Mouse (Mus musculus) heart, embryonic 14.5 days (tissue): ENCODE measurements around the gene Acsl1. TPM values are rescaled to one million over a fixed set of nuclear protein-coding genes. Genes with fewer than 3 reads are reported as not detected.

Source experiments
- ATAC-seq: fragments of 200-750 bp; cut with Nextera tagmentation; 2 replicates; pipeline ENCODE4 v1.8.0; 2017; ENCODE audit warnings: low read depth, moderate TSS enrichment; ENCODE audit not compliant: insufficient number of reproducible peaks, insufficient read depth, low FRiP score
- H3K27ac ChIP-seq, 2 experiments: fragments of 200-500 bp in 1 of 2; fragments of 300-500 bp in 1 of 2; sonication (generic) in 1 of 2; replicated peaks in 1 of 2; 2 replicates each; pipeline ENCODE4 v1.5.1; 2012 to 2014; ENCODE audit warnings: low read depth in 2 of 2, low read length in 2 of 2, control low read depth in 1 of 2, mild to moderate bottlenecking in 1 of 2, mixed read lengths in 1 of 2; ENCODE audit not compliant: control insufficient read depth in 1 of 2, insufficient read depth in 1 of 2
- H3K27me3 ChIP-seq: fragments of 300-500 bp; sonication (generic); 2 replicates; pipeline ENCODE4 v1.6.1; 2014; ENCODE audit warnings: mild to moderate bottlenecking, low read length, control low read depth; ENCODE audit not compliant: control insufficient read depth, insufficient read depth
- H3K36me3 ChIP-seq: fragments of 300-500 bp; sonication (generic); 2 replicates; pipeline ENCODE4 v1.6.1; 2014; ENCODE audit warnings: mild to moderate bottlenecking, control low read depth, low read length, mixed read lengths; ENCODE audit not compliant: control insufficient read depth, insufficient read depth
- H3K4me1 ChIP-seq, 2 experiments: fragments of 200-500 bp in 1 of 2; fragments of 300-500 bp in 1 of 2; sonication (generic) in 1 of 2; 2 replicates each; pipeline ENCODE4 v1.6.1; 2012 to 2014; ENCODE audit warnings: low read length in 2 of 2, control low read depth in 1 of 2, mixed read lengths in 1 of 2; ENCODE audit not compliant: control insufficient read depth in 2 of 2, insufficient read depth in 2 of 2
- H3K4me2 ChIP-seq: fragments of 300-500 bp; sonication (generic); 2 replicates; pipeline ENCODE4 v1.6.1; 2014; ENCODE audit warnings: mild to moderate bottlenecking, low read length
- H3K4me3 ChIP-seq, 2 experiments: fragments of 200-500 bp in 1 of 2; fragments of 300-500 bp in 1 of 2; sonication (generic) in 1 of 2; 2 replicates each; pipeline ENCODE4 v1.5.1; 2012 to 2014; ENCODE audit warnings: low read length in 2 of 2, mild to moderate bottlenecking in 2 of 2, control low read depth in 1 of 2, low read depth in 1 of 2, moderate library complexity in 1 of 2; ENCODE audit not compliant: control insufficient read depth in 1 of 2, insufficient read depth in 1 of 2
- H3K9ac ChIP-seq: fragments of 300-500 bp; sonication (generic); 2 replicates; pipeline ENCODE4 v1.6.1; 2014; ENCODE audit warnings: mild to moderate bottlenecking, low read length
- H3K9me3 ChIP-seq: fragments of 300-500 bp; sonication (generic); 2 replicates; pipeline ENCODE4 v1.6.1; 2016; ENCODE audit warnings: low read length, control low read depth; ENCODE audit not compliant: control insufficient read depth
- WGBS: fragments of 180-500 bp; shearing (Covaris S2); extraction: QIAGEN DNeasy Blood & Tissue Kit; methylation state at CpG from one replicate; pipeline ENCODE4 v1.1.7; 2014; 5-methylcytosine and 5-hydroxymethylcytosine counted together
- polyA plus RNA-seq: library from polyadenylated mRNA; unstranded; fragments of >200 nt; fragmentation: Nextera tagmentation; extraction: Ambion mirVana; gene quantifications from 2 replicates; pipeline ENCODE4 v1.2.1, GENCODE M21; 2014

Gene Acsl1
- polyA plus RNA-seq, 1 experiment from 2014 or later = 44.1 TPM

DNA sequence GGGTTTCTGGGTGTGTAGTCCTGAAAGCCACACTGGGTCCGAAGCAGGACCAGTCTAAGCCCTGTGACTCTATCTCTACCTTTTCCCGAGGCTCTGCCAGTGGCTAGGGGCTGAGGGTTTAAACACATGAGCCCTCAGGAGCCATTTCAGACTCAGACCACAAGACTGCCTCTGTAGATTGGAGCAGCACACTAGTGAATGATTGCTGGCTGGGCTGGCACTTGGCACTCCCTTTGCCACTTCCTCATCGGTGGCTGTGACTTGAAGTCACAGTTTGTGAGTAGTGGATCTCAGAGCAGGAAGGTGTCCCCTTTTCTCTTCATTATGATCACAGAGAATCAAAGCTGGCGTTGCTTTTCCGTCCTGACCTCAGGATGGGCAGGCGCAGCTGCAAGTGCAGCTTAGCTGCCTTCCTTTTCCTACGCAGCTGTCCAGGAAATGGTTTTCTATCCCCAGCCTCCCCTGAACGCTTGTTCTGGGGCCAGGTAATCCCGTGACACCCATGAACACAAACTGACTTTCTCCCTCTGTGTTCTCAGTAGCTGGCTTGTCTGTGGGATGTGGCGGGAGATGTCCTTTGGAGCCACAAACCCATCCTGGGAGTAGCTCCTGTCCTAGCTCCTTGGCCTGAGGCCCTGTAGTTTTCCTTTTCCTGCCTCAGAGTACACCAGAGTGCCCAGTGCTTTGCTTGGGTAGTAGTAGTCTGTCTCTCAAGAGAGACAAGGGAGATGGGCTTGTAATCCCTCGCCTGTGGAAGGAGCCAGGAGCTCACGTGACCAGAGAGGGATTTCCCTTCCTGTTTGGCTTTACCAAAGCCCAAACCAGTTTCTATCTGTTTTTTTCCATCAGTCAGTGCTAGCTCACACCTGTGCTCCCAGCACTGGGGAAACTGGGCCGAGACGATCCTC, 37.9 kb downstream of the Acsl1 start:
- H3K9ac ChIP-seq = no peak overlapping the region
- H3K4me2 ChIP-seq = no peak overlapping the region
- no peaks in the 10 kb centered on the region for H3K27me3 ChIP-seq
- H3K9me3 ChIP-seq = no peaks in the 10 kb centered on the region
- no peak overlapping the region for H3K4me3 ChIP-seq
- H3K36me3 ChIP-seq = peaks cover 51% of the 10 kb centered on the region
- H3K27ac ChIP-seq = no peak overlapping the region
- ATAC-seq = peak; percentile 21; the same call in 1 of the 2 replicates
- peaks cover 0 to 5% of the 10 kb centered on the region in 2 experiments; a peak in 2 of 4 replicates for H3K4me1 ChIP-seq
- WGBS = 79% methylated on average over 14 of the region's 14 CpGs

DNA sequence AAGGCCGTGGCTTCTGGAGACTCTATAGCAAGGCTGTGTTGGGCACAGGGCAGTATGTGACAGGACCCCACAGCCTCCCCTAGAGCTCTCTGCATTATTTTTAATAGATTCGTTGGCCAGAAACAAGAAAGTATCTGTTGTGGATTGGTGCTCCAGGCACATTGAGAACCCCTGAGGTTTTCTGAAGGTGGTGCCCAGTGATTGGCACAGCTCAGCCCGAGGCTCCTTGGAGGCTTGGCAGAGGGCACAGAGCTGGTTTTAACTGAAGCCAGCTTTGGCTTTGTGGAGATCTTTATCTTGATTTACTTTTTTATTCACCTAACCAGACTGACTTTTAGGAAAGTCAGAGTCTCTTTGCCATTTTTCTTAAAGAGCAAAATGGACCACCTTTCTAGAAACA, 38.6 kb downstream of the Acsl1 start:
- no peak overlapping the region for H3K27ac ChIP-seq
- H3K9me3 ChIP-seq = no peaks in the 10 kb centered on the region
- H3K36me3 ChIP-seq = peaks cover 53% of the 10 kb centered on the region
- H3K9ac ChIP-seq = no peak overlapping the region
- H3K4me2 ChIP-seq = no peak overlapping the region
- H3K4me3 ChIP-seq = no peak overlapping the region
- ATAC-seq = no peak
- WGBS = 84% methylated on average over 3 of the region's 3 CpGs
- peaks cover 0 to 5% of the 10 kb centered on the region in 2 experiments; a peak in 1 of 4 replicates for H3K4me1 ChIP-seq
- no peaks in the 10 kb centered on the region for H3K27me3 ChIP-seq

- Histone ChIP-seq H3K4me3 (no peak overlapping the region), H3K9ac (no peak overlapping the region), H3K4me2 (no peak overlapping the region), H3K27me3 (no peaks in the 10 kb centered on the region), H3K27ac (no peak overlapping the region), H3K9me3 (no peaks in the 10 kb centered on the region), H3K4me1 (peaks cover 0 to 5% of the 10 kb centered on the region in 2 experiments; a peak in 1 of 4 replicates), H3K36me3 (peaks cover 53% of the 10 kb centered on the region)
- no peak for ATAC-seq
- 86% methylated on average over 9 of the region's 9 CpGs for WGBS
These were observed 40.5 kb downstream of the Acsl1 start for GRCm38 (mm10) chr8:46511336-46511735.

DNA sequence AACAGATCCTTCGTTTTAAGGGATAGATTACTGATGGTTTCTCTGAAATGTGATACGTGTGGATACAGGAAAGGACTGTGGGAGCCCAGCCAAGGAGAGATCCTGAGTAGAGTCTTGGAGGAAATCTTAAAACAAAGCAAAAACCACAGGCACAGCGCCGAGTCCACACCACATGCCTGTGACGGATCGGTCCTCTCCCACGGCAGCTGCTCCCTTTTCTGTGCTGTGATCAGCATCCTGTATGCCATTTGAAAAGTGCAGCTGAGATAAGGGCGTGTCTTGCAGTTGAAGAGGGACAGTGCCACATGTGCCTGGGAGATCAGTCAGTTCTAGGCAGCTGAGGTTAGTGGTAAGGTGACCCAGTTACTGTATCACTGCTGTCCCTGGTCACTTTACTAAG, 41.7 kb downstream of the Acsl1 start:
- H3K4me3 ChIP-seq = no peak overlapping the region
- no peak overlapping the region for H3K27ac ChIP-seq
- no peaks in the 10 kb centered on the region for H3K9me3 ChIP-seq
- H3K36me3 ChIP-seq = peaks cover 49% of the 10 kb centered on the region
- no peak overlapping the region for H3K4me2 ChIP-seq
- no peaks in the 10 kb centered on the region for H3K27me3 ChIP-seq
- H3K4me1 ChIP-seq = peaks cover 0 to 5% of the 10 kb centered on the region in 2 experiments; a peak in 1 of 4 replicates
- no peak overlapping the region for H3K9ac ChIP-seq
- no peak; the same call in 1 of the 2 replicates for ATAC-seq
- 38% methylated on average over 8 of the region's 8 CpGs for WGBS

DNA sequence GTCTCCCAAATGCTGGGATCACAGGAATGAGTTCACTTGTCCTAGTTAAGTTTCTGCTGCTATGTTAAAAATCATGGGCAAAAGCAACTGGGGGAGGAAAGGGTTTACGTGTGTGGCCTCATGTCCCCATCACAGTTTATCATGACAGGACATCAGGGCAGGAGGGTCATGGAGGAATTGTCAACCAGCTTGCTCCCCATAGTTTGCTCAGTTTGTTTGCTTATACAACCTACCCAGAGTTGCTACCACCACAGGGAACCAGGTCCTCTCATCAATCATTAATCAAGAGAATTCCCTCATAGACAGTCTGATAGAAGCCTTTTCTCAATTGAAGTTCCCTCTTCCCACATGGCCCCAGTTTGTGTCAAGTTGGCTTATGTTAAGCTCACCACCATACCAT, 43.2 kb downstream of the Acsl1 start:
- H3K27ac ChIP-seq = no peak overlapping the region
- no peaks in the 10 kb centered on the region for H3K9me3 ChIP-seq
- WGBS = 96% methylated on average over 1 of the region's 1 CpGs
- no peak for ATAC-seq
- no peak overlapping the region for H3K4me3 ChIP-seq
- no peak overlapping the region for H3K4me2 ChIP-seq
- H3K27me3 ChIP-seq = no peaks in the 10 kb centered on the region
- H3K4me1 ChIP-seq = peaks cover 0 to 5% of the 10 kb centered on the region in 2 experiments; a peak in 1 of 4 replicates
- H3K36me3 ChIP-seq = peaks cover 50% of the 10 kb centered on the region
- no peak overlapping the region for H3K9ac ChIP-seq

DNA sequence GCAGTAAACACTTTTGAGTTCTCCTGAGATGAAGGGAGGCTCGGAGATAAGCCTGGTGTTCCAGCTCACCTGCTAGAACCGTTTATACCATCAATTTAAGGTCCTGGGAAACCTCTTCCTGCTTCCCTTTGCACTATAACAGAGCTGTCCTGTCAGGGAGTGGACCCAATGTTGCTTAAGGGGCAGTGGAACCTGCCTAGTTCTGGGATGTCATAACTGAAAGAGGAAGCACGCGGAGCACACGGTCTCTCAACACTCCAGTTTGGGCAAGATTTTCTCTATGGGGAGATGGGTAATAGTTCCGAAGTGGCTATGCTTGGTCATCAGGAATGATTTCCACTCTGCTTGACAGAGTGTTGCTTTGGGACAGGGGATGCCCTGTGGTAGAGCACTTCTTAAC, 49.8 kb downstream of the Acsl1 start:
- Histone ChIP-seq H3K9ac (no peak overlapping the region), H3K36me3 (peaks cover 68% of the 10 kb centered on the region)
- WGBS = 81% methylated on average over 6 of the region's 6 CpGs

GRCm38 (mm10) chr8:46526098-46526497, 55.3 kb downstream of the Acsl1 start:
- no peaks in the 10 kb centered on the region for H3K27me3 ChIP-seq
- H3K36me3 ChIP-seq = peaks cover 71% of the 10 kb centered on the region
- no peak for ATAC-seq
- WGBS = 88% methylated on average over 8 of the region's 8 CpGs
- H3K4me1 ChIP-seq = no peaks in the 10 kb centered on the region
- no peak overlapping the region for H3K4me3 ChIP-seq
- H3K4me2 ChIP-seq = no peak overlapping the region
- H3K9ac ChIP-seq = no peak overlapping the region
- H3K9me3 ChIP-seq = no peaks in the 10 kb centered on the region
- no peak overlapping the region for H3K27ac ChIP-seq

More for the DNA sequence above, 49.8 kb downstream of the Acsl1 start:
- Histone ChIP-seq H3K4me2 (no peak overlapping the region), H3K27ac (no peak overlapping the region), H3K4me1 (no peaks in the 10 kb centered on the region), H3K9me3 (no peaks in the 10 kb centered on the region), H3K27me3 (no peaks in the 10 kb centered on the region), H3K4me3 (no peak overlapping the region)
- ATAC-seq = no peak
